Mouse (Mus musculus) CH12.LX (cell line): Measurements from ENCODE around the gene Ost4. TPM values are rescaled to one million over a fixed set of nuclear protein-coding genes. Genes with fewer than 3 reads are reported as not detected.

Source experiments
- DNase-seq: peaks from one replicate; pipeline ENCODE4 v3.0.0-alpha.2; 2013; ENCODE audit errors: extremely low read depth
- H3K27ac ChIP-seq: 2 replicates; pipeline ENCODE4 v1.5.1; 2012; ENCODE audit warnings: low read depth, mild to moderate bottlenecking, control low read depth, moderate library complexity; ENCODE audit not compliant: insufficient read depth
- H3K27me3 ChIP-seq: replicated peaks from 2 replicates; pipeline ENCODE3; 2012; ENCODE audit warnings: inconsistent platforms
- H3K36me3 ChIP-seq, 2 experiments: replicated peaks in 1 of 2; 2 replicates each; pipeline versions ENCODE3 to v1.6.1; 2012; ENCODE audit warnings: inconsistent platforms in 1 of 2, low read length in 1 of 2, mild to moderate bottlenecking in 1 of 2, mixed read lengths in 1 of 2, moderate library complexity in 1 of 2; ENCODE audit not compliant: control insufficient read depth in 1 of 2, insufficient read depth in 1 of 2
- H3K4me1 ChIP-seq, 2 experiments: 2 replicates each; pipeline ENCODE4 v1.6.1; 2012; ENCODE audit warnings: inconsistent platforms in 1 of 2, moderate library complexity in 1 of 2; ENCODE audit not compliant: insufficient read depth in 2 of 2, control insufficient read depth in 1 of 2
- H3K4me2 ChIP-seq: 2 replicates; pipeline ENCODE4 v1.6.1; 2012; ENCODE audit warnings: low read depth, mild to moderate bottlenecking, control low read depth; ENCODE audit not compliant: poor library complexity, insufficient read depth, severe bottlenecking
- H3K4me3 ChIP-seq, 3 experiments: fragments of 150-350 bp in 1 of 3; sonication (generic) in 1 of 3; replicated peaks in 1 of 3; 2 replicates each; pipeline versions ENCODE3 to v1.5.1; 2011 to 2012; ENCODE audit warnings: low read depth in 2 of 3, low read length in 2 of 3, mild to moderate bottlenecking in 2 of 3, moderate library complexity in 2 of 3, control low read depth in 1 of 3, improper control_type of control experiment in 1 of 3, inconsistent platforms in 1 of 3, mixed read lengths in 1 of 3; ENCODE audit not compliant: poor library complexity in 1 of 3
- H3K79me2 ChIP-seq: replicated peaks from 2 replicates; pipeline ENCODE4 v1.6.1; 2012; ENCODE audit warnings: mild to moderate bottlenecking, moderate library complexity; ENCODE audit not compliant: control insufficient read depth, poor library complexity, insufficient read depth, severe bottlenecking; ENCODE audit errors: extremely low read depth
- H3K9ac ChIP-seq: 2 replicates; pipeline ENCODE4 v1.6.1; 2012; ENCODE audit warnings: low read depth, mild to moderate bottlenecking, control low read depth, moderate library complexity; ENCODE audit not compliant: insufficient read depth
- H3K9me3 ChIP-seq: replicated peaks from 2 replicates; pipeline ENCODE3; 2012; ENCODE audit warnings: low read length, inconsistent platforms, mixed read lengths
- CHD2 ChIP-seq: IDR thresholded peaks from 2 replicates; pipeline ENCODE4 v1.6.1; 2011; ENCODE audit warnings: low read length, improper control_type of control experiment
- CTCF ChIP-seq, 2 experiments: IDR thresholded peaks in 1 of 2; conservative IDR thresholded peaks in 1 of 2; 2 replicates each; pipeline ENCODE4 v1.5.1; 2011 to 2012; ENCODE audit warnings: low read depth in 2 of 2, low read length in 2 of 2, improper control_type of control experiment in 1 of 2, inconsistent platforms in 1 of 2, mild to moderate bottlenecking in 1 of 2, moderate library complexity in 1 of 2
- E2F4 ChIP-seq: IDR thresholded peaks from 2 replicates; pipeline ENCODE4 v1.6.1; 2011; ENCODE audit warnings: low read depth, low read length, improper control_type of control experiment; ENCODE audit not compliant: insufficient replicate concordance
- ELF1 ChIP-seq: IDR thresholded peaks from 2 replicates; pipeline ENCODE4 v1.6.1; 2014; ENCODE audit warnings: low read depth, mild to moderate bottlenecking, inconsistent platforms, low read length, improper control_type of control experiment
- EP300 ChIP-seq: IDR thresholded peaks from 2 replicates; pipeline ENCODE4 v1.6.1; 2011; ENCODE audit warnings: low read length, improper control_type of control experiment
- GABPA ChIP-seq: IDR thresholded peaks from 2 replicates; pipeline ENCODE4 v1.6.1; 2012; ENCODE audit warnings: low read depth, low read length, improper control_type of control experiment, inconsistent platforms; ENCODE audit not compliant: insufficient replicate concordance
- HCFC1 ChIP-seq: IDR thresholded peaks from 2 replicates; pipeline ENCODE4 v1.6.1; 2012; ENCODE audit warnings: low read depth, mild to moderate bottlenecking, inconsistent platforms, low read length, improper control_type of control experiment
- IRF4 ChIP-seq: IDR thresholded peaks from 2 replicates; pipeline ENCODE4 v1.6.1; 2014; ENCODE audit warnings: low read depth, mild to moderate bottlenecking, inconsistent platforms, low read length, improper control_type of control experiment
- KAT2A ChIP-seq: IDR thresholded peaks from 2 replicates; pipeline ENCODE4 v1.6.1; 2012; ENCODE audit warnings: low read length, improper control_type of control experiment, inconsistent platforms; ENCODE audit not compliant: insufficient replicate concordance
- MAFK ChIP-seq: IDR thresholded peaks from 2 replicates; pipeline ENCODE4 v1.6.1; 2011; ENCODE audit warnings: low read length, improper control_type of control experiment; ENCODE audit not compliant: insufficient replicate concordance
- MXI1 ChIP-seq: IDR thresholded peaks from 2 replicates; pipeline ENCODE4 v1.6.1; 2011; ENCODE audit warnings: mild to moderate bottlenecking, low read depth, low read length, improper control_type of control experiment
- NRF1 ChIP-seq: IDR thresholded peaks from 2 replicates; pipeline ENCODE4 v1.6.1; 2014; ENCODE audit warnings: low read depth, mild to moderate bottlenecking, inconsistent platforms, low read length, improper control_type of control experiment, moderate library complexity
- PAX5 ChIP-seq: IDR thresholded peaks from 2 replicates; pipeline ENCODE4 v1.6.1; 2012; ENCODE audit warnings: low read length, inconsistent platforms, mixed read lengths
- SMC3 ChIP-seq: IDR thresholded peaks from 2 replicates; pipeline ENCODE4 v1.6.1; 2011; ENCODE audit warnings: low read depth, low read length, improper control_type of control experiment
- UBTF ChIP-seq: IDR thresholded peaks from 2 replicates; pipeline ENCODE4 v1.6.1; 2012; ENCODE audit warnings: low read depth, mild to moderate bottlenecking, inconsistent platforms, low read length, improper control_type of control experiment, moderate library complexity
- USF1 ChIP-seq: IDR thresholded peaks from 2 replicates; pipeline ENCODE4 v1.6.1; 2014; ENCODE audit warnings: low read depth, mild to moderate bottlenecking, inconsistent platforms, low read length, improper control_type of control experiment
- ZC3H11A ChIP-seq: IDR thresholded peaks from 2 replicates; pipeline ENCODE4 v1.6.1; 2012; ENCODE audit warnings: low read depth, mild to moderate bottlenecking, inconsistent platforms, low read length, improper control_type of control experiment
- ZMIZ1 ChIP-seq: IDR thresholded peaks from 2 replicates; pipeline ENCODE4 v1.6.1; 2012; ENCODE audit warnings: low read depth, mild to moderate bottlenecking, inconsistent platforms, low read length, improper control_type of control experiment
- ZNF384 ChIP-seq: IDR thresholded peaks from 2 replicates; pipeline ENCODE4 v1.6.1; 2012; ENCODE audit warnings: low read depth, low read length, improper control_type of control experiment, inconsistent platforms
- dilution Hi-C: fragments of 300-500 bp; cut with MboI; formaldehyde crosslinking; loops from 2 replicates; pipeline ENCODE4 v1.14.3; 2020; ENCODE audit warnings: low sequenced_read_pairs; ENCODE audit not compliant: extremely low pct_unique_long_range_greater_than_20kb, extremely low pct_ligation_motif_present
- in situ Hi-C: fragments of 300-500 bp; cut with MboI; formaldehyde crosslinking; loops from 3 replicates; pipeline ENCODE4 v1.14.3; 2019; ENCODE audit warnings: low sequenced_read_pairs, low pct_ligation_motif_present, low pct_unique_long_range_greater_than_20kb, mixed read lengths
- polyA plus RNA-seq: library from polyadenylated mRNA; unstranded; fragments of >175 nt; gene quantifications from 2 replicates; pipeline ENCODE4 v1.2.1, GENCODE M21; 2012; ENCODE audit warnings: low read depth; ENCODE audit not compliant: insufficient read length
- total RNA-seq, 2 experiments: library from RNA; depleted of rRNA; stranded (reverse); fragments of 300-350 nt in 1 of 2; fragments of >200 nt in 1 of 2; gene quantifications; 2 replicates each; pipeline ENCODE4 v1.2.3; 2012 to 2014

Gene Ost4
- total and polyA plus RNA-seq, 3 experiments: 181 to 330 (median 263) TPM

GRCm38 (mm10) chr5:30888337-30889087 is 19.1 kb downstream of the Ost4 start, which contains the start of gene Agbl5 (continued):
- TF ChIP-seq ELF1 (peak; percentile 96), PAX5 (no peak), SMC3 (no peak), HCFC1 (peak; percentile 76), ZC3H11A (no peak), E2F4 (peak; percentile 87; the same call in 1 of the 2 replicates), MXI1 (peak; percentile 96), ZMIZ1 (no peak), GABPA (no peak), ZNF384 (peak; percentile 44), EP300 (no peak), CTCF (conservative IDR thresholded peaks at IDR 0.05 in 1 of 2, IDR thresholded peaks at IDR 0.05 in 1 of 2; ENCODE audit: low read depth in 2 of 2, low read length in 2 of 2) (no peak)

- Histone ChIP-seq H3K9me3 (no peaks in the 10 kb centered on the region), H3K36me3 (peaks cover 10 to 28% of the 10 kb centered on the region in 2 experiments), H3K4me3 (peak overlapping the region; percentile 75 to 87 (median 79)), H3K9ac (peak overlapping the region; percentile 72), H3K4me1 (peaks cover 3 to 18% of the 10 kb centered on the region in 2 experiments), H3K27ac (peak overlapping the region; percentile 74), H3K79me2 (no peaks in the 10 kb centered on the region), H3K27me3 (no peaks in the 10 kb centered on the region), H3K4me2 (peak overlapping the region; percentile 30; the same call in 1 of the 2 replicates)
- dilution Hi-C loops: no loop called here
- peak; percentile 98 for DNase-seq
- TF ChIP-seq CHD2 (no peak), UBTF (peak; percentile 88), MAFK (peak; percentile 96), NRF1 (peak; percentile 72), ZNF384 (peak; percentile 99), USF1 (no peak), KAT2A (0 out of 2 replicates have a peak, but pooled peaks have one; percentile 71), HCFC1 (no peak), ELF1 (peak; percentile 96), IRF4 (peak; percentile 58; the same call in 1 of the 2 replicates)
- in situ Hi-C loops: no loop called here
Measured at GRCm38 (mm10) chr5:30887858-30888336, 19.7 kb downstream of the Ost4 start.
